Mouse (Mus musculus) small intestine, adult 2 months (tissue): Measurements from ENCODE around the gene Igsf11. TPM values are rescaled to one million over a fixed set of nuclear protein-coding genes. Genes with fewer than 3 reads are reported as not detected.

Source experiments
- H3K27ac ChIP-seq: fragments of 200-500 bp; 2 replicates; pipeline ENCODE4 v1.5.1; 2012; ENCODE audit warnings: low read depth, low read length, control low read depth, inconsistent platforms; ENCODE audit not compliant: insufficient read depth
- H3K27me3 ChIP-seq: fragments of 200-500 bp; 2 replicates; pipeline ENCODE4 v1.6.1; 2012; ENCODE audit warnings: mild to moderate bottlenecking, moderate library complexity, low read length, inconsistent platforms; ENCODE audit not compliant: control insufficient read depth, insufficient read depth
- H3K36me3 ChIP-seq: fragments of 200-500 bp; 2 replicates; pipeline ENCODE4 v1.6.1; 2012; ENCODE audit warnings: mild to moderate bottlenecking, low read length, control low read depth, inconsistent platforms; ENCODE audit not compliant: control insufficient read depth, insufficient read depth
- H3K4me1 ChIP-seq: fragments of 200-500 bp; 2 replicates; pipeline ENCODE4 v1.6.1; 2012; ENCODE audit warnings: low read length, inconsistent platforms, mixed read lengths; ENCODE audit not compliant: control insufficient read depth, insufficient read depth, insufficient read length
- H3K4me3 ChIP-seq: fragments of 200-500 bp; 2 replicates; pipeline ENCODE4 v1.5.1; 2012; ENCODE audit warnings: low read depth, mild to moderate bottlenecking, control low read depth, inconsistent platforms, low read length, moderate library complexity
- CTCF ChIP-seq: fragments of 200-500 bp; IDR thresholded peaks from 2 replicates; pipeline ENCODE4 v1.5.1; 2012; ENCODE audit warnings: low read depth, mild to moderate bottlenecking, control low read depth, inconsistent platforms, low read length, moderate library complexity, mixed read lengths; ENCODE audit not compliant: insufficient replicate concordance, insufficient read length; ENCODE audit errors: extremely low read depth
- POLR2A ChIP-seq: fragments of 200-500 bp; IDR thresholded peaks from 2 replicates; pipeline ENCODE4 v1.6.1; 2012; ENCODE audit warnings: low read depth, mild to moderate bottlenecking, control low read depth, inconsistent platforms, low read length, moderate library complexity
- WGBS: fragments of 180-500 bp; shearing (Covaris S2); methylation state at CpG from one replicate; pipeline ENCODE4 v1.1.7; 2018; 5-methylcytosine and 5-hydroxymethylcytosine counted together
- polyA plus RNA-seq: library from polyadenylated mRNA; depleted of rRNA; stranded (reverse); fragments of >200 nt; gene quantifications from 2 replicates; pipeline ENCODE4 v1.2.3, GENCODE M21; 2012; rRNA removed

Igsf11 gene
- polyA plus RNA-seq = 0.41 and 0.85 TPM in 2 replicates

GRCm38 (mm10) chr16:38892371-38892770 is at the start of gene Igsf11:
Gene Igsf11 (plus strand): TSS chr16:38892671.
- Histone ChIP-seq H3K27me3 (no peaks in the 10 kb centered on the region), H3K36me3 (no peaks in the 10 kb centered on the region), H3K27ac (no peak within 1 kb of the TSS), H3K4me1 (no peaks in the 10 kb centered on the region), H3K4me3 (no peak within 1 kb of the TSS)
- WGBS = 81% methylated on average over 7 of the region's 7 CpGs
- no peak for TF ChIP-seq POLR2A
- TF ChIP-seq CTCF = no peak

GRCm38 (mm10) chr16:38858120-38858749 is 34.2 kb upstream of the Igsf11 start:
- 21% methylated on average over 8 of the region's 8 CpGs for WGBS
- 0 out of 2 replicates have a peak, but pooled peaks cover 3% of the 10 kb centered on the region for H3K27me3 ChIP-seq
- H3K27ac ChIP-seq = no peak overlapping the region
- no peak overlapping the region for H3K4me3 ChIP-seq
- H3K36me3 ChIP-seq = no peaks in the 10 kb centered on the region
- no peaks in the 10 kb centered on the region for H3K4me1 ChIP-seq
- TF ChIP-seq CTCF = no peak
- TF ChIP-seq POLR2A = no peak

- H3K36me3 ChIP-seq = no peaks in the 10 kb centered on the region
- H3K4me3 ChIP-seq = no peak overlapping the region
- WGBS = 78% methylated on average over 6 of the region's 6 CpGs
- 0 out of 2 replicates have a peak, but pooled peaks cover 3% of the 10 kb centered on the region for H3K27me3 ChIP-seq
- H3K27ac ChIP-seq = no peak overlapping the region
- no peak for TF ChIP-seq CTCF
- no peak for TF ChIP-seq POLR2A
- H3K4me1 ChIP-seq = no peaks in the 10 kb centered on the region
Observed at GRCm38 (mm10) chr16:38860548-38860947, 31.9 kb upstream of the Igsf11 start.

GRCm38 (mm10) chr16:38864358-38864757 is 28.1 kb upstream of the Igsf11 start:
- H3K4me3 ChIP-seq = no peak overlapping the region
- 67% methylated on average over 5 of the region's 5 CpGs for WGBS
- TF ChIP-seq CTCF (no peak), POLR2A (no peak)
- no peaks in the 10 kb centered on the region for H3K36me3 ChIP-seq
- H3K27me3 ChIP-seq = no peaks in the 10 kb centered on the region
- no peaks in the 10 kb centered on the region for H3K4me1 ChIP-seq
- H3K27ac ChIP-seq = no peak overlapping the region

- Histone ChIP-seq H3K36me3 (no peaks in the 10 kb centered on the region), H3K27ac (no peak overlapping the region), H3K4me3 (no peak overlapping the region), H3K27me3 (no peaks in the 10 kb centered on the region), H3K4me1 (no peaks in the 10 kb centered on the region)
- 80% methylated on average over 4 of the region's 4 CpGs for WGBS
- TF ChIP-seq POLR2A (no peak), CTCF (no peak)
Observed at GRCm38 (mm10) chr16:38873231-38873630, 19.2 kb upstream of the Igsf11 start.

- H3K27me3 ChIP-seq = no peaks in the 10 kb centered on the region
- H3K36me3 ChIP-seq = no peaks in the 10 kb centered on the region
- no peak overlapping the region for H3K4me3 ChIP-seq
- H3K4me1 ChIP-seq = no peaks in the 10 kb centered on the region
- 58% methylated on average over 4 of the region's 4 CpGs for WGBS
- no peak overlapping the region for H3K27ac ChIP-seq
- TF ChIP-seq CTCF = no peak
- no peak for TF ChIP-seq POLR2A
Observed at GRCm38 (mm10) chr16:38874481-38874880, 18.0 kb upstream of the Igsf11 start.

GRCm38 (mm10) chr16:38898816-38899425 is 6.5 kb downstream of the Igsf11 start:
- Histone ChIP-seq H3K27me3 (peaks cover 6% of the 10 kb centered on the region; the same call in 1 of the 2 replicates), H3K27ac (no peak overlapping the region), H3K4me1 (no peaks in the 10 kb centered on the region), H3K4me3 (no peak overlapping the region), H3K36me3 (no peaks in the 10 kb centered on the region)
- no peak for TF ChIP-seq CTCF
- no peak for TF ChIP-seq POLR2A
- WGBS = 32% methylated on average over 8 of the region's 8 CpGs
